Mouse (Mus musculus) cortical plate, adult 2 months (tissue): ENCODE measurements around the gene H2-Eb1. TPM values are rescaled to one million over a fixed set of nuclear protein-coding genes. Genes with fewer than 3 reads are reported as not detected.

Experiments used
- H3K27ac ChIP-seq: fragments of 200-500 bp; 2 replicates; pipeline ENCODE4 v1.5.1; 2012; ENCODE audit warnings: low read length, control low read depth, inconsistent platforms; ENCODE audit not compliant: insufficient read depth
- H3K4me1 ChIP-seq: fragments of 200-500 bp; 2 replicates; pipeline ENCODE4 v1.6.1; 2011; ENCODE audit warnings: low read length; ENCODE audit not compliant: control insufficient read depth, insufficient read depth
- H3K4me3 ChIP-seq: fragments of 200-500 bp; 2 replicates; pipeline ENCODE4 v1.5.1; 2011; ENCODE audit warnings: mild to moderate bottlenecking, low read length, control low read depth; ENCODE audit not compliant: insufficient read depth
- CTCF ChIP-seq: fragments of 200-500 bp; IDR thresholded peaks from 2 replicates; pipeline ENCODE4 v1.5.1; 2011; ENCODE audit warnings: mild to moderate bottlenecking, control low read depth, low read length; ENCODE audit not compliant: insufficient read depth; ENCODE audit errors: extremely low read depth
- POLR2A ChIP-seq: fragments of 200-500 bp; IDR thresholded peaks from 2 replicates; pipeline ENCODE4 v1.6.1; 2011; ENCODE audit warnings: mild to moderate bottlenecking, low read length, control low read depth; ENCODE audit not compliant: insufficient read depth; ENCODE audit errors: extremely low read depth
- polyA plus RNA-seq: library from polyadenylated mRNA; depleted of rRNA; stranded (reverse); fragments of >200 nt; gene quantifications from 2 replicates; pipeline ENCODE4 v1.2.3, GENCODE M21; 2012; rRNA removed

H2-Eb1 gene
- polyA plus RNA-seq, 1 experiment, result 3.2 TPM

DNA sequence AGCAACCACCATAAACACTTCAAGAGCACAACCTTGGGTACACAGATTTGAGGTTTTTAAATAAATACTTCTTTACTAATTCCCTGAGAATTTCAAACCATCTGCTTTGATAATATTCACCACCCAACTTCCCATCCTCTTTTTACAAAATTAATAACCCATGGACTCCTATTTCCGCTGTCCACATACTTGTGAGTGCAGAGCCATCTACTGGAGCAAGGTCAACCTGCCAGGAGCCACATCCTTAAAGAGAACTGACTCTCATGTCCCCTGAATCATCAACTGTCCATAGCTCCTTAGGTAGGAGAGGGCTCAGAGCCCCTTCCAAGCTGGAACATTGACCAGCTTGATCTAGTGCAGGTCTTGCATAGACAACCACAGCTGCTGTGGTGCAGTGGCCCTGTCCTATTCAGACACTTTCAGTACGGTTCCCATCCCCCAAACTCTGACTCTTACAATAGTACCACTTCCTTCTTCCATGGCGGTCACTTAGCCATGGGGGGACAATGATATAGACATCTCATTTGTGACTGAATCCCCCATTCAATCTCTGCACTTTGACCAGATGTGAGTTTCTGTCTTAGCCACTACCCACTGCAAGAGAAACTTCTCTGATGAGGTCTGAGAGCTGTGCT, 58.1 kb downstream of the H2-Eb1 start:
- H3K4me1 ChIP-seq, result no peaks in the 10 kb centered on the region
- no peak overlapping the region for H3K27ac ChIP-seq
- no peak for TF ChIP-seq POLR2A
- H3K4me3 ChIP-seq, result no peak overlapping the region

DNA sequence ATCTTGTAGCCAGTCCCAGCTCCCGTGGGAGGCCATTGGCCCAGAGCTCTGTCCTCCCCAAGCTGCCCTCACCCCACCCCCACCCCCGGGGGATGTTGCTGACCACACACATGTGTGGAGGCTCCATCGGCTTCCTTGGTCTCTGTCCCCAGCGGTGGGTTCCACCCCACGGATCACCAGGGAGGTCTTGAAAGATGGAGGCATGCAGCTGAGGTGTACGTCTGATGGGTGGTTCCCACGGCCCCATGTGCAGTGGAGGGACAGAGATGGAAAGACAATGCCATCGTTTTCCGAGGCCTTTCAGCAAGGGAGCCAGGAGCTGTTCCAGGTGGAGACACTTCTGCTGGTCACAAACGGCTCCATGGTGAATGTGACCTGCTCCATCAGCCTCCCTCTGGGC, 59.4 kb downstream of the H2-Eb1 start:
- no peak overlapping the region for H3K4me3 ChIP-seq
- no peak for TF ChIP-seq CTCF
- TF ChIP-seq POLR2A, result no peak
- H3K4me1 ChIP-seq, result no peaks in the 10 kb centered on the region
- H3K27ac ChIP-seq, result no peak overlapping the region

Other genes with a start within 250 kb of the H2-Eb1 start
- 1.4 and 1.7 TPM in 2 replicates for gene H2-Oa, start 213.5 kb upstream of the H2-Eb1 start, polyA plus RNA-seq
- 27.3 and 29.4 TPM in 2 replicates for gene H2-DMa, start 186.3 kb upstream of the H2-Eb1 start, polyA plus RNA-seq
- 181 and 184 TPM in 2 replicates for gene Brd2, start 183.2 kb upstream of the H2-Eb1 start, polyA plus RNA-seq
- gene H2-DMb2, start 162.6 kb upstream of the H2-Eb1 start, polyA plus RNA-seq, result 0.79 and 0.84 TPM in 2 replicates
- gene H2-DMb1, start 152.8 kb upstream of the H2-Eb1 start, polyA plus RNA-seq, result 3.6 and 4.5 TPM in 2 replicates
- 2.7 and 3.4 TPM in 2 replicates for gene Tap1, start 118.3 kb upstream of the H2-Eb1 start, polyA plus RNA-seq
- 3.0 and 3.8 TPM in 2 replicates for gene Psmb9, start 118.1 kb upstream of the H2-Eb1 start, polyA plus RNA-seq
- 8.7 and 10.1 TPM in 2 replicates for gene Psmb8, start 108.1 kb upstream of the H2-Eb1 start, polyA plus RNA-seq
- gene Tap2, start 102.3 kb upstream of the H2-Eb1 start, polyA plus RNA-seq, result 7.9 and 8.3 TPM in 2 replicates
- 1.0 and 1.5 TPM in 2 replicates for gene H2-Ob, start 67.0 kb upstream of the H2-Eb1 start, polyA plus RNA-seq
- gene H2-Ab1, start 48.2 kb upstream of the H2-Eb1 start, polyA plus RNA-seq, result 3.1 and 3.6 TPM in 2 replicates
- gene H2-Aa, start 18.0 kb upstream of the H2-Eb1 start, polyA plus RNA-seq, result 2.8 and 2.9 TPM in 2 replicates
- gene H2-Eb2, start 19.8 kb downstream of the H2-Eb1 start, polyA plus RNA-seq, result 0.04 TPM in 1 of 2 replicates, not detected in the other
- gene Btnl2, start 49.0 kb downstream of the H2-Eb1 start, polyA plus RNA-seq, result not detected in 2 replicates
- gene Btnl1, start 71.3 kb downstream of the H2-Eb1 start, polyA plus RNA-seq, result 0.04 TPM in 1 of 2 replicates, not detected in the other
- 7.4 and 8.7 TPM in 2 replicates for gene BC051142, start 93.0 kb downstream of the H2-Eb1 start, polyA plus RNA-seq
- gene Btnl4, start 171.5 kb downstream of the H2-Eb1 start, polyA plus RNA-seq, result not detected in 2 replicates
- not detected in 2 replicates for gene Btnl6, start 211.5 kb downstream of the H2-Eb1 start, polyA plus RNA-seq